Mouse (Mus musculus): ENCODE results near the gene Stum. TPM values are rescaled to one million over a fixed set of nuclear protein-coding genes. Genes with fewer than 3 reads are reported as not detected.

Gene Stum
- total and polyA plus RNA-seq, 3 experiments = 0.42 to 0.61 (median 0.51) TPM

GRCm38 (mm10) chr1:180409771-180410170, 73.5 kb downstream of the Stum start:
- H3K27me3 ChIP-seq (replicated peaks) = no peaks in the 10 kb centered on the region
- TF ChIP-seq ZNF384 (IDR thresholded peaks at IDR 0.05; ENCODE audit: low read depth, low read length) = no peak
- peak overlapping the region; percentile 11; the same call in 1 of the 2 replicates for H3K9ac ChIP-seq (ENCODE audit: insufficient read depth, low read depth)
- in situ Hi-C loops (cut with MboI; ENCODE audit: low pct_ligation_motif_present, low pct_unique_long_range_greater_than_20kb, low sequenced_read_pairs) (loop anchor here (5.0 to 25.0 kb wide), 3 partner anchors 75 to 547 kb away; partner anchors contain the start of gene Itpkb), dilution Hi-C loops (cut with MboI; ENCODE audit: extremely low pct_ligation_motif_present, extremely low pct_unique_long_range_greater_than_20kb, low sequenced_read_pairs) (no loop called here)
- H3K79me2 ChIP-seq (replicated peaks; ENCODE audit: control insufficient read depth, extremely low read depth, insufficient read depth, poor library complexity, severe bottlenecking) = 0 out of 2 replicates have a peak, but pooled peaks cover 3% of the 10 kb centered on the region
- peak overlapping the region; percentile 99; the same call in 1 of the 2 replicates for H3K27ac ChIP-seq (ENCODE audit: insufficient read depth, low read depth)
- no peak for DNase-seq (ENCODE audit: extremely low read depth)
- peaks cover 21 to 32% of the 10 kb centered on the region in 2 experiments for H3K36me3 ChIP-seq (replicated peaks in 1 of 2; ENCODE audit: control insufficient read depth in 1 of 2, insufficient read depth in 1 of 2, low read length in 1 of 2)
- H3K4me3 ChIP-seq (replicated peaks in 1 of 3; ENCODE audit: low read depth in 2 of 3, low read length in 2 of 3, poor library complexity in 1 of 3) = peak overlapping the region in 1 of 3 experiments; percentile 42
- H3K9me3 ChIP-seq (replicated peaks; ENCODE audit: low read length) = no peaks in the 10 kb centered on the region
- peak overlapping the region; percentile 37 for H3K4me2 ChIP-seq (ENCODE audit: insufficient read depth, low read depth, poor library complexity, severe bottlenecking)
- H3K4me1 ChIP-seq (ENCODE audit: control insufficient read depth in 1 of 2, insufficient read depth in 2 of 2) = peaks cover 52 to 63% of the 10 kb centered on the region in 2 experiments

- Histone ChIP-seq H3K9me3 (replicated peaks; ENCODE audit: low read length) (no peaks in the 10 kb centered on the region), H3K4me1 (ENCODE audit: control insufficient read depth in 1 of 2, insufficient read depth in 2 of 2) (peaks cover 60 to 73% of the 10 kb centered on the region in 2 experiments), H3K4me2 (ENCODE audit: insufficient read depth, low read depth, poor library complexity, severe bottlenecking) (peak overlapping the region; percentile 80), H3K9ac (ENCODE audit: insufficient read depth, low read depth) (peak overlapping the region; percentile 49), H3K79me2 (replicated peaks; ENCODE audit: control insufficient read depth, extremely low read depth, insufficient read depth, poor library complexity, severe bottlenecking) (0 out of 2 replicates have a peak, but pooled peaks cover 3% of the 10 kb centered on the region), H3K36me3 (replicated peaks in 1 of 2; ENCODE audit: control insufficient read depth in 1 of 2, insufficient read depth in 1 of 2, low read length in 1 of 2) (peaks cover 13 to 23% of the 10 kb centered on the region in 2 experiments), H3K4me3 (replicated peaks in 1 of 3; ENCODE audit: low read depth in 2 of 3, low read length in 2 of 3, poor library complexity in 1 of 3) (peak overlapping the region; percentile 7 to 42 (median 8)), H3K27ac (ENCODE audit: insufficient read depth, low read depth) (peak overlapping the region; percentile 99), H3K27me3 (replicated peaks) (no peaks in the 10 kb centered on the region)
- dilution Hi-C loops (cut with MboI; ENCODE audit: extremely low pct_ligation_motif_present, extremely low pct_unique_long_range_greater_than_20kb, low sequenced_read_pairs) (no loop called here), in situ Hi-C loops (cut with MboI; ENCODE audit: low pct_ligation_motif_present, low pct_unique_long_range_greater_than_20kb, low sequenced_read_pairs) (loop anchor here (5.0 to 25.0 kb wide), 3 partner anchors 74 to 547 kb away; partner anchors contain the start of gene Itpkb)
- peak; percentile 88 for DNase-seq (ENCODE audit: extremely low read depth)
- TF ChIP-seq SMC3 (IDR thresholded peaks at IDR 0.05; ENCODE audit: low read depth, low read length) (no peak; the same call in 1 of the 2 replicates), HCFC1 (IDR thresholded peaks at IDR 0.05; ENCODE audit: low read depth, low read length) (no peak), KAT2A (IDR thresholded peaks at IDR 0.05; ENCODE audit: insufficient replicate concordance, low read length) (0 out of 2 replicates have a peak, but pooled peaks have one; percentile 52), RCOR1 (conservative IDR thresholded peaks at IDR 0.05; ENCODE audit: low read depth, low read length) (no peak; the same call in 1 of the 2 replicates), ZKSCAN1 (IDR thresholded peaks at IDR 0.05; ENCODE audit: borderline replicate concordance, low read depth, low read length) (no peak), ETS1 (conservative IDR thresholded peaks at IDR 0.05; ENCODE audit: low read depth, low read length) (peak; percentile 91), MAZ (IDR thresholded peaks at IDR 0.05; ENCODE audit: low read depth, low read length) (no peak), JUND (conservative IDR thresholded peaks at IDR 0.05; ENCODE audit: low read depth, low read length) (no peak; the same call in 1 of the 2 replicates), MXI1 (IDR thresholded peaks at IDR 0.05; ENCODE audit: low read depth, low read length) (peak; percentile 97), NELFE (IDR thresholded peaks at IDR 0.05; ENCODE audit: low read depth, low read length) (no peak), CTCF (conservative IDR thresholded peaks at IDR 0.05 in 1 of 2, IDR thresholded peaks at IDR 0.05 in 1 of 2; ENCODE audit: low read depth in 2 of 2, low read length in 2 of 2) (no peak), CHD1 (IDR thresholded peaks at IDR 0.05; ENCODE audit: low read depth, low read length) (no peak), GABPA (IDR thresholded peaks at IDR 0.05; ENCODE audit: insufficient replicate concordance, low read depth, low read length) (no peak), USF2 (conservative IDR thresholded peaks at IDR 0.05; ENCODE audit: low read depth, low read length) (peak; percentile 24; the same call in 1 of the 2 replicates), MEF2A (IDR thresholded peaks at IDR 0.05; ENCODE audit: borderline replicate concordance, low read depth, low read length) (peak; percentile 90), POLR2A (IDR thresholded peaks at IDR 0.05; ENCODE audit: low read depth, low read length) (0 out of 2 replicates have a peak, but pooled peaks have one; percentile 32), CHD2 (IDR thresholded peaks at IDR 0.05; ENCODE audit: low read length) (peak; percentile 72), SIN3A (IDR thresholded peaks at IDR 0.05; ENCODE audit: low read length) (peak; percentile 75), ZMIZ1 (IDR thresholded peaks at IDR 0.05; ENCODE audit: low read depth, low read length) (no peak; the same call in 1 of the 2 replicates), TCF12 (IDR thresholded peaks at IDR 0.05; ENCODE audit: low read depth, low read length) (peak; percentile 81), E2F4 (IDR thresholded peaks at IDR 0.05; ENCODE audit: insufficient replicate concordance, low read depth, low read length) (no peak), TBP (conservative IDR thresholded peaks at IDR 0.05; ENCODE audit: low read depth, low read length) (peak; percentile 70; the same call in 1 of the 2 replicates), ZC3H11A (IDR thresholded peaks at IDR 0.05; ENCODE audit: low read depth, low read length) (no peak), POLR2AphosphoS2 (IDR thresholded peaks at IDR 0.05; ENCODE audit: low read depth, low read length) (no peak), NRF1 (IDR thresholded peaks at IDR 0.05; ENCODE audit: low read depth, low read length) (0 out of 2 replicates have a peak, but pooled peaks have one; percentile 25), IRF4 (IDR thresholded peaks at IDR 0.05; ENCODE audit: low read depth, low read length) (peak; percentile 90), MYC (IDR thresholded peaks at IDR 0.05; ENCODE audit: low read depth, low read length) (peak; percentile 100), MAX (IDR thresholded peaks at IDR 0.05; ENCODE audit: low read length) (peak; percentile 100), USF1 (IDR thresholded peaks at IDR 0.05; ENCODE audit: low read depth, low read length) (peak; percentile 70), JUN (IDR thresholded peaks at IDR 0.05; ENCODE audit: insufficient read depth, low read depth, low read length) (no peak), EP300 (IDR thresholded peaks at IDR 0.05; ENCODE audit: low read length) (peak; percentile 76)
Measured at GRCm38 (mm10) chr1:180408832-180409231, 74.5 kb downstream of the Stum start.

Measured in CH12.LX (cell line).